Mouse (Mus musculus) forebrain, embryonic 12.5 days (tissue): ENCODE results near the gene Slc35f3. TPM values are rescaled to one million over a fixed set of nuclear protein-coding genes. Genes with fewer than 3 reads are reported as not detected.
A peak's percentile ranks its signal among the peaks of the same experiment; 100 is the strongest.

ENCODE experiments used
- ATAC-seq: fragments of 200-750 bp; cut with Nextera tagmentation; 2 replicates; pipeline ENCODE4 v1.8.0; 2017; ENCODE audit warnings: moderate TSS enrichment; ENCODE audit not compliant: low FRiP score
- H3K27ac ChIP-seq: fragments of 300-500 bp; sonication (generic); 2 replicates; pipeline ENCODE4 v1.5.1; 2016; ENCODE audit warnings: mild to moderate bottlenecking
- H3K27me3 ChIP-seq: fragments of 300-500 bp; sonication (generic); 2 replicates; pipeline ENCODE4 v1.6.1; 2016; ENCODE audit warnings: mild to moderate bottlenecking
- H3K36me3 ChIP-seq: fragments of 300-500 bp; sonication (generic); replicated peaks from 2 replicates; pipeline ENCODE4 v1.6.1; 2016; ENCODE audit warnings: mild to moderate bottlenecking
- H3K4me1 ChIP-seq: fragments of 300-500 bp; sonication (generic); 2 replicates; pipeline ENCODE4 v1.6.1; 2016
- H3K4me2 ChIP-seq: fragments of 300-500 bp; sonication (generic); 2 replicates; pipeline ENCODE4 v1.6.1; 2016; ENCODE audit warnings: mild to moderate bottlenecking, moderate library complexity
- H3K4me3 ChIP-seq: fragments of 300-500 bp; sonication (generic); replicated peaks from 2 replicates; pipeline ENCODE4 v1.5.1; 2016; ENCODE audit warnings: mild to moderate bottlenecking
- H3K9ac ChIP-seq: fragments of 300-500 bp; sonication (generic); 2 replicates; pipeline ENCODE4 v1.6.1; 2016; ENCODE audit warnings: mild to moderate bottlenecking
- H3K9me3 ChIP-seq: fragments of 300-500 bp; sonication (generic); 2 replicates; pipeline ENCODE4 v1.6.1; 2016
- WGBS: fragments of 180-500 bp; shearing (Covaris S2); methylation state at CpG from one replicate; pipeline ENCODE4 v1.1.7; 2016; 5-methylcytosine and 5-hydroxymethylcytosine counted together
- polyA plus RNA-seq: library from polyadenylated mRNA; unstranded; fragments of >200 nt; fragmentation: Nextera tagmentation; extraction: Ambion mirVana; gene quantifications from 2 replicates; pipeline ENCODE4 v1.2.1, GENCODE M21; 2016

Slc35f3 gene
- polyA plus RNA-seq, 1 experiment from 2014 or later, result 0.15 TPM

DNA sequence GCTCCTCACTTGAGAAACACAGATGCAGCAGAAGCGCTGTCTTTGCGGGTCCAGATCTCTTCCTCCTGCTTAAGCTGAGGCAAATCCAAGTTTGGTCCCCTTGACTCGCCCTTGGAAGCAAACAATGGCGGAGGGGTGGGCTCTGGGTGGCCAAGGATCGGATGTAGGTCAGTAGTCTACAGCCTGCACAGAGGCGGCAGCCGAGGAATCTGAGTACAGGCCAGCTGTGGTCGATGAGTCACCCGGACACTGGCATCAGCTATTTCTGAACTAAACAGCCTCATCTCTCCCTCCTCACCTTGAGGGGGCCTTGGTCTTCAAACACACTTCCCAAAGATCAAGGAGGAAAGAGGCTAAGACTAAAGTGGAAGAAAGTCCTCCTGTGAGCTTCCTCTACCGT is 6.4 kb upstream of the Slc35f3 start:
- Histone ChIP-seq H3K27ac (no peak overlapping the region), H3K4me2 (no peak overlapping the region), H3K27me3 (0 out of 2 replicates have a peak, but pooled peaks cover 2% of the 10 kb centered on the region), H3K9me3 (no peaks in the 10 kb centered on the region), H3K4me1 (no peaks in the 10 kb centered on the region), H3K36me3 (no peaks in the 10 kb centered on the region), H3K9ac (no peak overlapping the region), H3K4me3 (no peak overlapping the region)
- no peak for ATAC-seq
- whole genome bisulfite sequencing, result 90% methylated on average over 10 of the region's 10 CpGs

DNA sequence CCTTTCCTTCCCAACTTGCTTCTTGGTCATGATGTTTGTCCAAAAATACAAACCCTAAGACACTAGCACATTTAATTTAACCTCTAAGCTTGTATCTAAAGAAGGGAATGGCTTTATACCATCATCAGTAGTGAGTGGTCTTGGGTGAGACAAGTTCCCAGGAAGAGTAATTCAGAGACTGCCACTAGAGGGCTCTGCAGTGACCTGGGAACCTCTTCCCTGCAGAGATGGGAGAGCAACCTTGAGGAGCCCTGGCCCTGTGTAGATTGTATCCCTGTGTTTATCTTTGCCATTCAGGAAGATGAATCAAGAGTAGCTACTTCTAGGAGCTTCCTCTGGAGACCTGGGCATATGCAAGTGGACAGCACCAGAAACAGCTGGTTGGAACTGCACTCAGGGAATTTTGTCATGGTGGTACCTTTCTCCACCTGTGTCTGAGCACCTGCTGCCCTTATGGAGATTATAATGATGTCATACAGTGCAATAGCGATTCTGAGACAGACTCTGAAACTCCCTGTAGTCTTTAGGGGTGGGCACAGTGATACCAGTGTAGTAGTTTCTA is 993 bp upstream of the Slc35f3 start:
- Histone ChIP-seq H3K9me3 (no peaks in the 10 kb centered on the region), H3K36me3 (no peaks in the 10 kb centered on the region), H3K4me1 (peaks cover 11% of the 10 kb centered on the region; the same call in 1 of the 2 replicates), H3K27ac (no peak overlapping the region), H3K9ac (no peak overlapping the region), H3K4me2 (no peak overlapping the region), H3K4me3 (no peak overlapping the region), H3K27me3 (peaks cover 27% of the 10 kb centered on the region)
- ATAC-seq, result 0 out of 2 replicates have a peak, but pooled peaks have one; percentile 4
- WGBS, result 47% methylated on average over 1 of the region's 1 CpGs

DNA sequence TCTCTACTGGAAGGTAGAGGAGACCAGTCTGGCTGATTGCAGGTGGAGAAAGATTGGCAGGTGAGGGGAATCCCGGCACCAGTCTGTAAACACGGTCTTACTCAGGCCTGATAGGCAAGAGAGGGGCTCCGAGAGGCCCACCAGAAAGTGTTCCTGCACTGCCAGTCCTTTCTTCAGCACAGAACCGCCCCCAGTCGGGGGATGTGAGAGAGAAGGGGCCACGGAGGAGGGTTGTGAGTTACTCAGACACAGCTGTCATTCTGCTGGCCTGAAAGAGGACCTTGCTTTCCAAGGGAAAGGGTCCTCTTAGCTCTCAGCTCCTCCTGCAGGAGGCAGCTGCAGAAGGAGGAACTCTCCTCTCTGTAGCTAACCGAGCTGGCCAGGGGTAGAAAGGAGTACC is 975 bp downstream of the Slc35f3 start:
- peak overlapping the region; percentile 99 for H3K4me2 ChIP-seq
- H3K4me3 ChIP-seq, result no peak overlapping the region
- no peak overlapping the region for H3K9ac ChIP-seq

DNA sequence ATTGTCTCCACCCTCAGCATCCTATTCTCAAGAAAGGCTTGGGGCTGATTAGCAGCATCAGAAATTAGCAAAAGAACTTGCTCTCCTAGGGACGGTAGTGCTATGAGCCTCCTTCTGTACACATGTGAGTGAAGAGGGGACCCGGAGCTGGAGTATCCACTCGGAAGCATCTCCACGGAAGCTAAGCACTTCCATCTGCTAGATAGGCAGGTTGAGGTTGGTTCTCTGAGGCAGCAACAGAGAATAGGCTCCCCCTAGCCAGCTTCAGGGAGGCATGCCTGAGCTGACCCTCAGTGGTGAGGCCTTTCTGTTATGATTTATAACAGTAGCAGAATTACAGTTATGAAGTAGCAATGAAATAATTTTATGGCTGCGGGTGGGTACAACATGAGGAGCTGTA is 2.0 kb downstream of the Slc35f3 start:
- Histone ChIP-seq H3K4me1 (peaks cover 11% of the 10 kb centered on the region; the same call in 1 of the 2 replicates), H3K27ac (no peak overlapping the region)
- ATAC-seq, result no peak

More for the DNA sequence above, 975 bp downstream of the Slc35f3 start:
- ATAC-seq, result no peak
- peaks cover 27% of the 10 kb centered on the region for H3K27me3 ChIP-seq
- no peak overlapping the region for H3K27ac ChIP-seq
- peaks cover 11% of the 10 kb centered on the region; the same call in 1 of the 2 replicates for H3K4me1 ChIP-seq
- 32% methylated on average over 6 of the region's 7 CpGs for WGBS
- H3K9me3 ChIP-seq, result no peaks in the 10 kb centered on the region
- no peaks in the 10 kb centered on the region for H3K36me3 ChIP-seq

DNA sequence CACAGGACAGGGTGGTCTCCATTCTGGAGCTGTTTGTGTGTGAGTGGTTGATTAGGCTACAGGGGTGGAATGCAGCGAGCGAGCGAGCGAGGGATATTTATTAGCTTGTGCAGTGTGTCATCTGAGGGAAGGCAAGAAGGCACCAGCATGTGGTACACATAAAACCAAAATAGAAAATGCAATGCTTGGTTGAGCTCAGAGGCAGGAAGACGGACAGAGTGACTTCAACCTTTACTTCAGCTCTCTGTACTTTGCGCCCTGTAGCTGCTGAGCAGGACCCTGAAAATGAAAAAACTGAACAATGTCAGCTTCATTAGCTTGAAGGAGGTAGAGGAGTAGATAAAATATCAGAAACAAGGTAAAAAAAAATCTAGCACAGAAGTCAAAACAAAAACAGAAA is 3.2 kb downstream of the Slc35f3 start:
- Histone ChIP-seq H3K9me3 (no peaks in the 10 kb centered on the region), H3K9ac (no peak overlapping the region), H3K4me3 (no peak overlapping the region), H3K27me3 (peaks cover 27% of the 10 kb centered on the region), H3K27ac (no peak overlapping the region), H3K4me1 (peaks cover 11% of the 10 kb centered on the region; the same call in 1 of the 2 replicates), H3K36me3 (no peaks in the 10 kb centered on the region), H3K4me2 (no peak overlapping the region)
- 83% methylated on average over 6 of the region's 6 CpGs for WGBS
- ATAC-seq, result no peak

More for the DNA sequence above, 2.0 kb downstream of the Slc35f3 start:
- WGBS, result 88% methylated on average over 5 of the region's 5 CpGs
- H3K27me3 ChIP-seq, result peaks cover 27% of the 10 kb centered on the region
- no peaks in the 10 kb centered on the region for H3K36me3 ChIP-seq
- H3K4me3 ChIP-seq, result no peak overlapping the region
- no peak overlapping the region for H3K4me2 ChIP-seq
- H3K9me3 ChIP-seq, result no peaks in the 10 kb centered on the region
- no peak overlapping the region for H3K9ac ChIP-seq

DNA sequence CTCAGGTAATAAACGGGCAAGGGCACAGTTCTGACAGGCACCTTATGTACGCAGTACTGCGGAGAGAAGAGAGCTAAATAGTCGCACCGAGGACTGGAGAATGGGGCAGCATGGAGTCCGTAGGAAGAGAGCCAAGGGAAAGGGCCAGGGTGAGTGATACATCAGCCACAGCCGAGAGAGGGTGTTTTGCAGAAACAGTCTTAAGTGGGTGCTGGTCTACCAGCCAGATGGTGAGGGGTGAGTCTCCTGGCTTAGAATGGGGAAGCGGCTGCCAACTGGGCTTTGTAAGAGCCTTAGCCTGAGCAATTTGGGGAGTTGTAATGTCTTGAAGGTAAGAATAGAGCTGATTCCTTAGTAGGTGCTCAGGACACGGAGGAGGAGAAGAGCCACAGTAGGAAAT is 8.8 kb downstream of the Slc35f3 start:
- no peak overlapping the region for H3K4me3 ChIP-seq
- no peak overlapping the region for H3K4me2 ChIP-seq
- no peak overlapping the region for H3K9ac ChIP-seq
- ATAC-seq, result no peak
- H3K27ac ChIP-seq, result no peak overlapping the region
- 88% methylated on average over 9 of the region's 9 CpGs for WGBS
- H3K27me3 ChIP-seq, result no peaks in the 10 kb centered on the region
- H3K4me1 ChIP-seq, result no peaks in the 10 kb centered on the region
- no peaks in the 10 kb centered on the region for H3K36me3 ChIP-seq
- H3K9me3 ChIP-seq, result no peaks in the 10 kb centered on the region

DNA sequence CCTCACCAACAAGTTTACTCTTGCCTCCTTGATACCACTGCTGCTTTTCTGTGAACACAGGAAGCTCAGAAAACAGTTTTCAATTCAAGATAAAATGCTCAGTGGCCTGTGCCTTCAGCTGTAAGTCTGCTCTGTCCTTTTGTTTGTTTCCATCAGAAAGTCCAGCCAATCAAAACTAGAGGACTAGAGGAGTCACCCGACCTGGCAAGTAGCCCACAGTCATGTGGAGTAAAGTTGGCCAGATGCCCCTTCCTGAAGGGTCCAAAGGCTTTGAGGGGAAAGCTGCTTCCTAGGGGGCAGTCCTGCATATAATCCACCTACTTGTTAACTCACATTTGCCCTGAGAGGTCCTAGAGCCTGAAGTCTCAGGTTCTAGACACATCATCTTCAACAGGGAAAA is 10.7 kb downstream of the Slc35f3 start:
- H3K9ac ChIP-seq, result no peak overlapping the region
- no peaks in the 10 kb centered on the region for H3K36me3 ChIP-seq
- no peak overlapping the region for H3K4me3 ChIP-seq
- no peak overlapping the region for H3K27ac ChIP-seq
- H3K9me3 ChIP-seq, result no peaks in the 10 kb centered on the region
- no peak for ATAC-seq
- no peaks in the 10 kb centered on the region for H3K27me3 ChIP-seq
- WGBS, result 48% methylated on average over 1 of the region's 1 CpGs
- no peak overlapping the region for H3K4me2 ChIP-seq
- H3K4me1 ChIP-seq, result no peaks in the 10 kb centered on the region

DNA sequence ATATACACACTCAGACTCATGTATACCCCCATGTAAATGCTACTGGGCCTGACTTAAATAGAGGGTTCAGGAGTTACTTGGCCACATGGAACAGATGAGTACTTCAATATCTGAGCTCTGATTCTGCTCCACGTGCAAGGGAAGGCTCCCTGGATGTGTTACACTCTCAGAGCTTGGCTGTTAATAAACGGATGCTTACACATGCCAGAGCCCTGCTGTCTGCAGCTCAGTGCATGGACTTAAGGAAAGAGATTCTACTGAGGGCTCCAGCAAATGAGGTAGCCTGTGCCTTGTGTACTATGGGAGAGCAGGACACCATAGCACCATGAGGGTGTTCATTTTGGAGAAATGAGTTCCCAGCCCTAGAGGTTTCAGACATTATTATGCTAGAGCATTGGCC is 26.6 kb downstream of the Slc35f3 start:
- Histone ChIP-seq H3K9me3 (peaks cover 7% of the 10 kb centered on the region; the same call in 1 of the 2 replicates), H3K4me1 (no peaks in the 10 kb centered on the region), H3K4me3 (no peak overlapping the region), H3K9ac (no peak overlapping the region), H3K27ac (no peak overlapping the region), H3K36me3 (no peaks in the 10 kb centered on the region), H3K27me3 (no peaks in the 10 kb centered on the region), H3K4me2 (no peak overlapping the region)
- 73% methylated on average over 2 of the region's 2 CpGs for WGBS
- no peak for ATAC-seq

DNA sequence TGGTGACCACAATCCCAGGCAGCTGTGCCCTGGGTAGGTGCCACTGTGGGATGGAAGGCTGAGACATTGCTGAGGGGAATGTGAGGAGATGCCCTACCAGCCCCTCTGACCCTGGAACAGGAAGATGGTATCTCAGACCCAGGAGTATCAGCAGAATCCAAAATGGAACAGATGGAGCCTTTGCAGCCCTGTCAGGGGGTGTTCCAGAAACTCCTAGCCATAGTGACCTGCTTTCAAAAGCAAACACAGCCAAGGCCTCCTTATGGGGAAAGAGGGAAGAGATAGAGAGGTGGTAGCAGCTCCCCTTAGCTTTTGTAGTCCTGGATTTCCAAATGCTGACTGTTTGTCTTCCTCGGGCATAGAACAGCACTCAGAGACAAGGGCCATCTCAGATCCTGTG is 27.8 kb downstream of the Slc35f3 start:
- H3K4me1 ChIP-seq, result no peaks in the 10 kb centered on the region
- no peak overlapping the region for H3K4me2 ChIP-seq
- H3K36me3 ChIP-seq, result no peaks in the 10 kb centered on the region
- no peak for ATAC-seq
- H3K4me3 ChIP-seq, result no peak overlapping the region
- 50% methylated on average over 1 of the region's 1 CpGs for WGBS
- H3K27ac ChIP-seq, result no peak overlapping the region
- peaks cover 9% of the 10 kb centered on the region; the same call in 1 of the 2 replicates for H3K9me3 ChIP-seq
- no peak overlapping the region for H3K9ac ChIP-seq
- H3K27me3 ChIP-seq, result no peaks in the 10 kb centered on the region

DNA sequence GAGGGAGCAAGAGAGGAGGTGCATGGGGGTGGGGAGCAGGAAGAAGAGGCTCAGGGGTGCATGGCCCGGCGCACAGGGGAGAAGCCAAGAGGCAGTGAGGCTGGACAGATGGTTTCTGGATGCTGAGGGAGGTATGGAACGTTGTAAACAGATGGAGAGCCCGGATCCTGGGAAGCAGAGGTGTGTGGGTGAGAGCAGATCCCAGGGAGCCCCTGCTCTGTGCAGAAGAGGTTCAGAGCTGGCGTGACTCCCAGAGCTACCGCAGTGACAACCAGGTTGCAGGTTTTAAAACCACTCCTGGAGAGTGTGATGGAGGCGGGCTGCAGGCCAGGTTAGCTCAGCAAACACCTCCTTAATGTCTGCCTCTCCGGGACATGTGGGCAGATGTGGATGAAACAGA is 28.4 kb downstream of the Slc35f3 start:
- no peak overlapping the region for H3K4me3 ChIP-seq
- H3K4me1 ChIP-seq, result no peaks in the 10 kb centered on the region
- peaks cover 9% of the 10 kb centered on the region; the same call in 1 of the 2 replicates for H3K9me3 ChIP-seq
- H3K4me2 ChIP-seq, result no peak overlapping the region
- H3K9ac ChIP-seq, result no peak overlapping the region
- 84% methylated on average over 8 of the region's 8 CpGs for WGBS
- ATAC-seq, result no peak
- H3K27ac ChIP-seq, result no peak overlapping the region
- no peaks in the 10 kb centered on the region for H3K36me3 ChIP-seq
- no peaks in the 10 kb centered on the region for H3K27me3 ChIP-seq

DNA sequence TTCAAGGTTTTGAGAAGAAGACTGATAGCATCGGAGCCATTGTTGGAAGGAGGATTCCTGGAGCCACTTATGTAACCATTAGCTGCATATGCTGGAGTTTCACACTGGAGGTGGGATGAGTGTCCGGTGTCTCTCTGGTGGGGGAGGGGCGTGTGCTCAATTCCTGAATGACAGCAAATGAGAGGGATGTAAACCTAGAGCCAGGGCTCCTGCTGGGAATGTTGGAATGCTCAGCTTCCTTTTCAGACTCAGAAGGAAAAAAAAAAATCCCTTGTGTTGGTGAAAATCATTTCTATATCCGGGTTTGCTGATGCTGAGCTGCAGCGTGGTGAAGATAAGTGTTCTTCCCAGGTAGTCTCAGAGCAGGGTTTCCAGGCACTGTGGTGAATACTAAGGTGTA is 29.4 kb downstream of the Slc35f3 start:
- H3K27ac ChIP-seq, result no peak overlapping the region
- no peaks in the 10 kb centered on the region for H3K4me1 ChIP-seq
- ATAC-seq, result no peak
- H3K4me3 ChIP-seq, result no peak overlapping the region
- H3K36me3 ChIP-seq, result no peaks in the 10 kb centered on the region
- peaks cover 9% of the 10 kb centered on the region; the same call in 1 of the 2 replicates for H3K9me3 ChIP-seq
- no peak overlapping the region for H3K9ac ChIP-seq
- H3K27me3 ChIP-seq, result no peaks in the 10 kb centered on the region
- 73% methylated on average over 5 of the region's 5 CpGs for WGBS
- H3K4me2 ChIP-seq, result no peak overlapping the region

DNA sequence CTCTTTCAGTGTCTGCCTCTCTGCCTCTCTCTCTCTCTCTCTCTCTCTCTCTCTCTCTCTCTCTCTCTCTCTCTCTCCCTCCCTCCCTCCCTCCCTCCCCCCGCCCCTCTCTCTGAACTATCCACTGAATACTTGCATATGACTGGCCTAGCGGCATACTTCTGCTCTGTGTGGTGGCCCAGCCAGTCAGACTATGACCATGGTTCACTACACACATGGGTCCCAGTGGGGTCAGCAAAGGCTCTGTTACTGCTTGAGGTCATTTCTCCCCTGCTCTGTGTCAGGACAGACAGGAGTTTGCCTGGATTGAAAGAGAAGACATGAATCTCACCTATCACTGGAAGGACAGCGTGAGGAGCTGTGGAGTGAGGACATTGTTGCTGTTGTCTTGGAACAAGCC is 40.5 kb downstream of the Slc35f3 start:
- 82% methylated on average over 2 of the region's 3 CpGs for WGBS
- Histone ChIP-seq H3K4me3 (no peak overlapping the region), H3K9ac (no peak overlapping the region), H3K27me3 (no peaks in the 10 kb centered on the region), H3K4me2 (no peak overlapping the region), H3K4me1 (no peaks in the 10 kb centered on the region), H3K36me3 (no peaks in the 10 kb centered on the region), H3K9me3 (no peaks in the 10 kb centered on the region), H3K27ac (no peak overlapping the region)
- no peak for ATAC-seq

DNA sequence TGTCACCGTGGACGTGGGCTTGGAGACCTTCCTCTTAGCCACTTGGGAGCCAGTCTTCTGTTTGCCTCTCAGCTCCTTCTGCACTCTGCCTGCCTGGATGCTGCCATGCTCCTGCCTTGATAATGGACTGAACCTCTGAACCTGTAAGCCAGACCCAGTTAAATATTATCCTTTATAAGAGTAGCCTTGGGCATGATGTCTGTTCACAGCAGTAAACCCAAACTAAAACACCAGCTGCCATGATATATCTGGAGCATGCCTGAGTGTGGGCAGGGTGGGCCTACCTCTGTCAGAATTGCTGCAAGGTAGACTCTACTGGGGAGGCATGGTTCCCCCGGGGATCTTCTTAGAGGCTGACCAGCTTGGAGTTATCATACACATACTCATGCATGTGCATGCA is 41.0 kb downstream of the Slc35f3 start:
- ATAC-seq, result no peak
- 87% methylated on average over 3 of the region's 3 CpGs for WGBS
- H3K9me3 ChIP-seq, result no peaks in the 10 kb centered on the region
- H3K27me3 ChIP-seq, result no peaks in the 10 kb centered on the region
- H3K4me3 ChIP-seq, result no peak overlapping the region
- H3K36me3 ChIP-seq, result no peaks in the 10 kb centered on the region
- no peak overlapping the region for H3K27ac ChIP-seq
- no peak overlapping the region for H3K4me2 ChIP-seq
- no peaks in the 10 kb centered on the region for H3K4me1 ChIP-seq
- H3K9ac ChIP-seq, result no peak overlapping the region
